Mouse (Mus musculus): ENCODE measurements around the gene Dnah1.

Dnah1 gene

GRCm38 (mm10) chr14:31233996-31234591 is 89.6 kb downstream of the Dnah1 start:
- peak; percentile 86 for DNase-seq (ENCODE audit: low spot score)

DNA sequence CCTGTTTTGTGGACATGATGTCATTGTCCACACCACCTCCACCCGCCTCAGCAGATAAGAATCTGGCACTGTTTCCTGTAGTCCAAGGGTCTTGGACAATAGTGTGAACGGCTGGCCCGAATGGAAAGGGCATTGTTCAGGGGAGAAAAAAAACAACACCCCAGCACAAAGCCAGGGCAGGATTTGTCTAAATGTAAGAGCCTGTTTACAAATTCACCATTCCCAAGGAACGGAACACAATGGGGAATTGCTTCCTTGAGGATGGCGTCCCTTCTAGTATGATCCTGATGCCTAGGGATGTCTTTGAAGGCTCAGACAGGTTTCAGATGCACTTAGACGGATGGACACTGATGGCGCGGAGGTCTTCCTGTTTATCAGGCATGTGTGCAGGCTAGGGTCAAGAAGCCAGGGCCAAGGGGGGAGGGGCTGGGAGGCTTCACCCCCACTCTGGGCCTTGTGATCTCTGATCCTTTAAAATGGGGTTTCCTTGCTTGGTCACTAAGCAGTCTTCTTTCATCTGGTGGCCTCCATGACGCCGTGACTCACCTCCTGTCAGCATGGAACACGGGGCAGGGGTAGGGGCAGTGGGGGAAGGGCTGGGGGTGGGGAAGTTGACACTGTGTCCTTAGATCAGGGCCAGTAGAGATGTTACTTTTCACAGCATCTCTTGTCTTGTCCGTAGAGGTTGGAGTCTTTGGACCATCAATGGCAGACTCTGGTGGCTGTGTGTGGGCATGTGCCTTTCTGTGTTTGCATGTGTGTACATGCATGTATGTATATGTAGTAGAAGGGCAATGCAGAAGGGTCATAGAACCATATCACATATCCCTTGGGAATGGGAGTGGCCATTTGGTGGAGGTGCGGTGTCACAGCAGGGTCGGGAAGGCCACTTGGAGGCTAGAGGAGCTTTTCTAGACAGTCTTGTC is 90.4 kb downstream of the Dnah1 start:
- no peak for DNase-seq (ENCODE audit: low spot score)

DNA sequence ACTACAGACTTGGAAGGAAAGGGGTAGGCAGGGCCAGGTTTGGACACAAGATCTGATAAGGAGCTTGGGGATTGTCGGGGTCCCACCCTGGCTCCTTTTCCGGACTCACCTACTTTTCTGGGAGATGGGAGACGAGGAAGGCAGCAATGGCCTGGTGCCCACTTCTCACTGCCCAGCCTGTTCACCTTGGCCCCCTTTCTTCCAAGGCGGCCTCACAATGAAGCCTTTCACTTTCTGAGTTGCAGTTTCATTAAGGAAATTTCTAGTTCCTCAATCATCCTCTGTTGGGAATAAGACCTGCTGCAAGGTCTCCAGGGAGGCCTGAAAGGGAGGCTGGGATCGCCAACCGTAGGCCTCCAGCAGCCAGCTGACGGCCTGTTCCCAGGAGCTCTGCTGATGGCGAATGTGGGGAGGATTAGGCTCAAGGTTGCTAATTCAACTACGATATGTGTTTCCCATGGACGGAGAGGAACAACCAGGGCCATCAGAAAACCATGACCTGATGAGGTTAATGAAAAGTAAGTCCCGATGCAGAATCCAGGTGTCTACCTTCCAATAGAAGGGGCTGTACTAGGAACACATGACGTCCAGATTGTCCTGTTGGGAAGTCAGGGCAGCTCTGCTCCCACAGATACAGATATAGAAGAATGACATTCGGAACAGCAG is 91.2 kb downstream of the Dnah1 start:
- no peak for DNase-seq (ENCODE audit: low spot score)

- DNase-seq (ENCODE audit: low spot score), result no peak
Observed at GRCm38 (mm10) chr14:31230442-31230841, 93.3 kb downstream of the Dnah1 start.

DNA sequence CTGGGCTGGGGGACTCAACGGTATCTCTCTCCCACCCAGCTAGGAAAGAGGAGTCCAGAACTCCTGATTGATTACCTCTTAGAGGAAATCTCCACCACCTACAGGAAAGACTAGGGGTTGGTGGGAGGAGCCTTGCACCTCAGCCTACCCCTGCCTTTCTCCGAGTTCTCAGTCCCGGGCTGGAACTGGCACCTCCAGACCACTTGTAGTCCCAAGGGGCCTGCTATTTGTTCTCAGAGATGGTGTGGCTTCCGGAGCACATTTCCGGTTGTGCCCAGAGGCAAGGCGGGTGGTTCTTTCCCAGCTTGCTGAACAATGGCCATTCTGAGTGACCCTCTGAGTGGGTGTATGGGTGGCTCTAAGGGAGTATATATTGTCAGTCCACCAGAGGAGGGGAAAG is 95.5 kb downstream of the Dnah1 start:
- no peak for DNase-seq (ENCODE audit: low spot score)

GRCm38 (mm10) chr14:31226978-31227377 is 96.7 kb downstream of the Dnah1 start:
- DNase-seq (ENCODE audit: low spot score), result peak; percentile 39

- no peak for DNase-seq (ENCODE audit: low spot score)
Observed at GRCm38 (mm10) chr14:31217666-31218065, 106.0 kb downstream of the Dnah1 start, which contains the start of gene Sema3g. Gene Sema3g, plus strand, starts transcription at chr14:31217860.

GRCm38 (mm10) chr14:31216846-31217245 is 106.8 kb downstream of the Dnah1 start, which contains the start of gene Nisch:
Gene Nisch, minus strand, starts transcription at chr14:31216946.
- no peak for DNase-seq (ENCODE audit: low spot score)

GRCm38 (mm10) chr14:31215157-31216002 is 108.3 kb downstream of the Dnah1 start:
- no peak for DNase-seq (ENCODE audit: low spot score)

DNA sequence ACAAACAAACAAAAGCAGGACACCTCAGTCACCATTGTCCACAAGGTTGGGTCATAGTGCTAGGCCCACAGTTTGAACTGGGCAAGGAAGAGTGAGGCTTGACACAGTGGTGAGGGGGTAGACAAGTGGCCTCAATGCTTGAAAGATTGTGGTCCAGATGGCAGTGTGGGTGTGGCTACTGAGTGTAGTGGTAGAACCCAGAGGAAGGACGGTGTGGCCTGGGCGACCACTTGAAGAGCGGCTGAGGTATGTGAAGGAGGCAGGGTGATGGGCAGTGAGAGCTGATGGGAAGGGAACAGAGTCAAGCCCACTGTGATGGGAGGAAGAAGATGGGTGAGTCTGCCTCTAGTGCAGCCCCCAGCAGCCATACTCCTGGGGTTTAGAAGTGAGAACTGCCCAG is 109.0 kb downstream of the Dnah1 start:
- no peak for DNase-seq (ENCODE audit: low spot score)

GRCm38 (mm10) chr14:31213868-31214267 is 109.8 kb downstream of the Dnah1 start:
- DNase-seq (ENCODE audit: low spot score), result no peak

DNA sequence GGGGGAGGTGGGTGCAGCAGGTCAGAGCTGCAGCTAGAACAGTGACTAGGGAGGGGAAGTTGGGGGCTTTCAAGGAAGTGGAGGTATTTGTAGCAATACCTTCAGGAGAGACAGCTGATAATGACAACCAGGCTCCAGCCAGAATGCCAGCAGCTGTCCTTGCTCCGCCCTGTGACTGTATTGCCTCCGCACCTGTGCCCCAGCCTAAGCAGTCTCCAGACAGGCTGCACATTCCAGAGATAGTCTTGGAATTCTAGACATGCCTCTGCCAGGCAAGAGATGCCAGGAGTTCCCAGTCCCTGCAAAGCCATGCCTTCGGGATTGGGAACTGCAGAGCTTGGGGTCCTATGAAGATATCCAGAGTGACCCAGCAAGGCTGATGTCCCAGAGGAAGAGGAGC is 111.2 kb downstream of the Dnah1 start:
- DNase-seq (ENCODE audit: low spot score), result no peak

DNA sequence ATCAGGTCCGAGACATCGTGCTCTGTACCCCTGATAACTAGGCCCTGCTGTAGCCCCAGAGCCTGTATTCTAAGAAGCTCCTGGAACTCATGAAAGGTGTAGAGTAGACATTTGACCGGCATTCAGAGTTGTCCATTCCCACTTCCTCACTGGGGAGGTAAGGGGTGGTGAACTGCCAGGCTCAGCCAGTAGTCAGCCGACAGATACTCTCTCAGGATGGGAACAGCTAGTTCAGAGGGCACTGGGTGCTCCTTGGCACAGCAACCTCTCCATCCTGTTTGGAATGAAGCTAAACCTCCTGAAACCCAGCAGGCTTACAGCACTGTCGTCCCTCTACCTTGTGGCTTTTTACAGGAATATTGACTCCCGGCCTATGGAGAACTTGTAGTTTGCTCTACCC is 111.8 kb downstream of the Dnah1 start:
- no peak for DNase-seq (ENCODE audit: low spot score)
